Mouse (Mus musculus) lung, postnatal 0 days (tissue): ENCODE measurements around the gene Fam166a. TPM values are rescaled to one million over a fixed set of nuclear protein-coding genes. Genes with fewer than 3 reads are reported as not detected.

Experiments
- ATAC-seq: fragments of 200-750 bp; cut with Nextera tagmentation; 2 replicates; pipeline ENCODE4 v1.8.0; 2017; ENCODE audit warnings: moderate library complexity
- DNase-seq: peaks from one replicate; pipeline ENCODE4 v3.0.0-alpha.2; 2016; ENCODE audit warnings: low spot score
- H3K27ac ChIP-seq: fragments of 300-500 bp; sonication (generic); 2 replicates; pipeline ENCODE4 v1.5.1; 2014; ENCODE audit warnings: antibody characterized with exemption, mild to moderate bottlenecking, low read length, mixed read lengths
- H3K27me3 ChIP-seq: fragments of 300-500 bp; sonication (generic); replicated peaks from 2 replicates; pipeline ENCODE4 v1.6.1; 2014; ENCODE audit warnings: low read length, mixed read lengths; ENCODE audit not compliant: insufficient read depth
- H3K36me3 ChIP-seq: fragments of 300-500 bp; sonication (generic); 2 replicates; pipeline ENCODE4 v1.6.1; 2014; ENCODE audit warnings: low read length, mixed read lengths; ENCODE audit not compliant: insufficient read depth
- H3K4me1 ChIP-seq: fragments of 300-500 bp; sonication (generic); 2 replicates; pipeline ENCODE4 v1.6.1; 2014; ENCODE audit warnings: antibody characterized with exemption, low read depth, low read length, mixed read lengths; ENCODE audit not compliant: insufficient read depth
- H3K4me2 ChIP-seq: fragments of 300-500 bp; sonication (generic); replicated peaks from 2 replicates; pipeline ENCODE4 v1.6.1; 2014; ENCODE audit warnings: low read depth, mild to moderate bottlenecking, low read length, moderate library complexity, mixed read lengths
- H3K4me3 ChIP-seq: fragments of 300-500 bp; sonication (generic); 2 replicates; pipeline ENCODE4 v1.5.1; 2014; ENCODE audit warnings: low read depth, low read length
- H3K9ac ChIP-seq: fragments of 300-500 bp; sonication (generic); replicated peaks from 2 replicates; pipeline ENCODE4 v1.6.1; 2014; ENCODE audit warnings: low read depth, mild to moderate bottlenecking
- H3K9me3 ChIP-seq: fragments of 300-500 bp; sonication (generic); 2 replicates; pipeline ENCODE4 v1.6.1; 2016; ENCODE audit warnings: low read length, mixed read lengths
- CTCF ChIP-seq: IDR thresholded peaks from 2 replicates; pipeline ENCODE4 v1.5.1; 2016; ENCODE audit warnings: antibody characterized with exemption, mild to moderate bottlenecking
- EP300 ChIP-seq: IDR thresholded peaks from 2 replicates; pipeline ENCODE4 v1.6.1; 2016; ENCODE audit warnings: antibody characterized with exemption, mild to moderate bottlenecking, control low read depth
- WGBS: fragments of 180-500 bp; shearing (Covaris S2); extraction: QIAGEN DNeasy Blood & Tissue Kit; methylation state at CpG from one replicate; pipeline ENCODE4 v1.1.7; 2014; 5-methylcytosine and 5-hydroxymethylcytosine counted together
- polyA plus RNA-seq: library from polyadenylated mRNA; unstranded; fragments of >200 nt; fragmentation: Nextera tagmentation; extraction: Ambion mirVana; gene quantifications from 2 replicates; pipeline ENCODE4 v1.2.1, GENCODE M21; 2015

The Fam166a gene
- polyA plus RNA-seq, 1 experiment from 2014 or later = 0.32 TPM

GRCm38 (mm10) chr2:25178285-25178972 lies 40.1 kb upstream of the Fam166a start:
- 35% methylated on average over 10 of the region's 10 CpGs for WGBS
- no peaks in the 10 kb centered on the region for H3K9me3 ChIP-seq
- no peak overlapping the region for H3K27ac ChIP-seq
- 0 out of 2 replicates have a peak, but pooled peaks cover 11% of the 10 kb centered on the region for H3K27me3 ChIP-seq
- no peak overlapping the region for H3K9ac ChIP-seq
- no peak overlapping the region for H3K4me3 ChIP-seq
- DNase-seq (no peak), ATAC-seq (no peak)
- no peaks in the 10 kb centered on the region for H3K36me3 ChIP-seq
- TF ChIP-seq EP300 (peak; percentile 30; the same call in 1 of the 2 replicates), CTCF (no peak)
- H3K4me2 ChIP-seq = no peak overlapping the region
- H3K4me1 ChIP-seq = peaks cover 26% of the 10 kb centered on the region; the same call in 1 of the 2 replicates

GRCm38 (mm10) chr2:25179566-25180217 lies 38.9 kb upstream of the Fam166a start:
- Histone ChIP-seq H3K4me3 (no peak overlapping the region), H3K9me3 (no peaks in the 10 kb centered on the region), H3K27me3 (0 out of 2 replicates have a peak, but pooled peaks cover 11% of the 10 kb centered on the region), H3K27ac (no peak overlapping the region), H3K36me3 (no peaks in the 10 kb centered on the region), H3K4me2 (peak overlapping the region; percentile 91), H3K9ac (no peak overlapping the region), H3K4me1 (peaks cover 26% of the 10 kb centered on the region; the same call in 1 of the 2 replicates)
- WGBS = 64% methylated on average over 15 of the region's 15 CpGs
- ATAC-seq = no peak
- DNase-seq = no peak
- TF ChIP-seq CTCF = no peak
- no peak for TF ChIP-seq EP300

GRCm38 (mm10) chr2:25180478-25180903 lies 38.1 kb upstream of the Fam166a start, which contains the start of gene Nrarp:
TSS of gene Nrarp (plus strand) at chr2:25180758.
- Histone ChIP-seq H3K9me3 (no peaks in the 10 kb centered on the region), H3K27ac (peak within 1 kb of the TSS; percentile 89), H3K27me3 (0 out of 2 replicates have a peak, but pooled peaks cover 11% of the 10 kb centered on the region), H3K4me3 (peak within 1 kb of the TSS; percentile 63), H3K36me3 (no peaks in the 10 kb centered on the region), H3K9ac (peak within 1 kb of the TSS; percentile 58), H3K4me2 (peak within 1 kb of the TSS; percentile 91), H3K4me1 (peaks cover 26% of the 10 kb centered on the region; the same call in 1 of the 2 replicates)
- ATAC-seq (peak; percentile 90), DNase-seq (peak; percentile 95)
- WGBS = under 1% methylated on average over 35 of the region's 35 CpGs
- TF ChIP-seq EP300 = no peak
- peak; percentile 73 for TF ChIP-seq CTCF

- H3K36me3 ChIP-seq = no peaks in the 10 kb centered on the region
- H3K9ac ChIP-seq = peak overlapping the region; percentile 58
- 1% methylated on average over 99 of the region's 100 CpGs for WGBS
- peak overlapping the region; percentile 89 for H3K27ac ChIP-seq
- H3K4me3 ChIP-seq = peak overlapping the region; percentile 63
- peak overlapping the region; percentile 91 for H3K4me2 ChIP-seq
- DNase-seq (peak; percentile 38), ATAC-seq (peak; percentile 47)
- peaks cover 21% of the 10 kb centered on the region; the same call in 1 of the 2 replicates for H3K4me1 ChIP-seq
- no peak for TF ChIP-seq EP300
- TF ChIP-seq CTCF = peak; percentile 33
- H3K27me3 ChIP-seq = 0 out of 2 replicates have a peak, but pooled peaks cover 11% of the 10 kb centered on the region
- no peaks in the 10 kb centered on the region for H3K9me3 ChIP-seq
Measured at GRCm38 (mm10) chr2:25180973-25181890, 37.3 kb upstream of the Fam166a start.

GRCm38 (mm10) chr2:25181891-25182397 lies 36.6 kb upstream of the Fam166a start:
- Histone ChIP-seq H3K36me3 (no peaks in the 10 kb centered on the region), H3K4me1 (peaks cover 13% of the 10 kb centered on the region; the same call in 1 of the 2 replicates), H3K27ac (peak overlapping the region; percentile 89), H3K4me3 (peak overlapping the region; percentile 63), H3K9ac (peak overlapping the region; percentile 58), H3K27me3 (0 out of 2 replicates have a peak, but pooled peaks cover 16% of the 10 kb centered on the region), H3K4me2 (peak overlapping the region; percentile 91), H3K9me3 (no peaks in the 10 kb centered on the region)
- WGBS = 1% methylated on average over 17 of the region's 17 CpGs
- DNase-seq = no peak
- no peak for TF ChIP-seq EP300
- no peak for ATAC-seq
